Mouse (Mus musculus) embryo, embryonic 11.5 days (tissue): ENCODE measurements around the gene 4930507D05Rik.
"Not testable (repeated sequence)": the region's sequence is repeated elsewhere in the genome, so short reads cannot be mapped to it uniquely, and the experiment has no call there.

Source experiments
- DNase-seq: peaks from one replicate; pipeline ENCODE4 v3.0.0-alpha.2; 2012; ENCODE audit warnings: low read depth, low spot score

Gene 4930507D05Rik

GRCm38 (mm10) chr10:62449364-62450279 lies at the start of gene 4930507D05Rik, which contains the start of gene Supv3l1:
Gene 4930507D05Rik, plus strand, starts transcription at chr10:62449489.
Gene Supv3l1, minus strand, starts transcription at chr10:62449738.
- DNase-seq: peak; percentile 85

DNA sequence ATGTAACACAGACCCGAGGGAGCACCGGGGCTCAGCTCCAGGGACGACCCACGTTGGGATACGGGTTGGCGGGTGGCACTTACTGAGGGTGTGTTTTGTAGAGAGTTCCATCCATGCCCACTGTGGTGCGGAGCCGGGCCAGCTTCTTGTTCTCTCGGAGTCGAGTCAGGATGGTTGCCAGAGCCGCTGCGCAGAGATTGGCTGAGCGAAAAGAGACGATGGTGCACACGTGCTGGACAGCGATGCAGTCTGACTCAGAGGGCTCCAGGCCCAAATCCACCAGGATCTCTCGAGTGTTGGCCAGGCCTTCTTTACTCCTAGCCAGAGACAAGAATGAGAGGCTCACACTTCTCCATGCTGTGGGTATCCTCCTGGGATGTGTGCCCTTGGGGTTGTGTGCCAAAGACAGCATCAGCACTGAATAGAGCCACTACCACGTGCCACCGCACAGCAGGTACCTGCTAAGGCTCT lies 47.6 kb upstream of the 4930507D05Rik start:
- no peak for DNase-seq

DNA sequence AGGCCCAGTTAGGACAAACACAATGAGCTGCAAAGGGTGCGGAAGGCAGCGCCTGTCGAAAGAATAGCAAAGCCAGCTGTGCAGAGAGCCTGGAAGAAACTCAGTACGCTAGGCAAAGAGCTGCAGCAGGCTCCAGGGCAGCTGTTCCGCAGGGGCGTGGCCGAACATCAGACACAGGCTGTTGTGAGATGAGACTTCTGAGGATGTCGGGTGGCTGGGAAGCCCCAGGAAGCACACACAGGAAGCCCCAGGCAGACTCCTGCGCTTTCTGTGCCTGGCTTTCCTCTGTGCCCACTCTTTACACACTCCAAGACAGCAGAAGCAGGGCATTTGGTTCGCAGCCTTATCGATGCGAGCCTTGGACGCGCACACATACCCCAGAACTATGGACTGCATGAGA lies 44.4 kb upstream of the 4930507D05Rik start:
- DNase-seq: no peak

DNA sequence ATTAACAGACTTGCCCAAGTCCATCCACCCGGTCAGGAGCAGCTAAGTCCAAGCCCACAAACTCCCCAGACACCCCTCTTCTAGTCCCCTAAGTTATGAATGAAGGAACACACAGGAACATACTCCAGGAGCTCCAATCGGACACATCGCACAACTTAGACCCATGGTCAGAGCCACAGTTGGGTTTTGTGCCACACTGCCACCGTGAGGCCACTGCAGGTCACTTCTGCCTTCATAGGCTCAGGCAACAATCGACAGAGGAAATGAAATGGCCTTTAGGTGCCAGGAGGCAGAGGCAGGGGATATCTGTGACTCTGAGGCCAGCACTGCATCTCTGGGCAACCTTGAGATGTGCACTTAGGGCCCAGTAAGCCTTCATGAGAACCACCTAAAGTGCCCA lies 38.3 kb upstream of the 4930507D05Rik start:
- peak; percentile 42 for DNase-seq

GRCm38 (mm10) chr10:62411431-62412410 lies 37.6 kb upstream of the 4930507D05Rik start:
- no peak for DNase-seq

- no peak for DNase-seq
Measured at GRCm38 (mm10) chr10:62412906-62413605, 36.2 kb upstream of the 4930507D05Rik start.

- no peak for DNase-seq
Measured at GRCm38 (mm10) chr10:62413606-62413982, 35.7 kb upstream of the 4930507D05Rik start.

DNA sequence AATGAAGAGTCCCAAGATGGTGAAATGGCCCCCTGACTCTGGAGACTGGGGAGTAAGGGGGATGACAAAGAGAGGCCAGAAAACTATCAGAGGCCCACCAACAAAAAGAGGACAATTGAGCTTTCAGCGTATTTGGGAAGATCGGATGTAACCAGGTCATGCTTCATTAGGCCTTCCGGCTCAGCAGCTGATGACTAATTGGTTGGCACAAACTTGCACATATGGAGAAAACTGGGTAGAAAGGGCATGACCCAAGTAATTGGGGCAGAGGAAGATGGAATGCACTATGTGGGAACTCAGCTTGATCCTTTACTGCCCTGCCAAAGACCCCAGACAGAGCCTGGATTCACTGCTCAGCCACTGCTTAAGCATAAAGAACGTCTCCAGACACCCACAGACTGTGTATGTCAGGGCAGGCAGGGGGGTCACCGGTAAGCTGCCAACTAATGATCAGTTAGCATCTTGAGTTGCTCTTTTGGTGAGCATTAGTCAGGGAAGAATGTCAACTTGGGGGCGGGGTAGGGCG lies 30.4 kb upstream of the 4930507D05Rik start:
- DNase-seq: no peak

- no peak for DNase-seq
Measured at GRCm38 (mm10) chr10:62419422-62419821, 29.9 kb upstream of the 4930507D05Rik start.

DNA sequence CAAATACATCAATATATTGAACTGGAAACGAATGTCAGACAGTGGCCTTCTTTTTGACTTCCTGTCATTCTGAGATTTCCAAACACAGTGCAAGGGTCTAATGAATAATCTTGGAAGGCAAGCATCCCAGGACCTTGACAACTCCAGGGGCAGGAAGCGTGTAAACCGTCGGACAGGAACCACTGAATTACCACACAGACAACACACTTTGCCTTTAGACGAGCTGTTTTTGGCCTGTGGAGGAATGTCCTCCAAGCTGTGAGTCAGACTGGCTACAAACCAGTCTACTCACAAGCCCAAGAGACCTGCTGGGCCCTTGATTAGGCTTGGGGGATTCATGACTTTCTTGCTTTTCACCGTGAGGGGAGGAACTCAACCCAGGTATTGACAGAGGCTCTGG lies 28.9 kb upstream of the 4930507D05Rik start:
- no peak for DNase-seq

GRCm38 (mm10) chr10:62421127-62421526 lies 28.2 kb upstream of the 4930507D05Rik start:
- no peak for DNase-seq

DNA sequence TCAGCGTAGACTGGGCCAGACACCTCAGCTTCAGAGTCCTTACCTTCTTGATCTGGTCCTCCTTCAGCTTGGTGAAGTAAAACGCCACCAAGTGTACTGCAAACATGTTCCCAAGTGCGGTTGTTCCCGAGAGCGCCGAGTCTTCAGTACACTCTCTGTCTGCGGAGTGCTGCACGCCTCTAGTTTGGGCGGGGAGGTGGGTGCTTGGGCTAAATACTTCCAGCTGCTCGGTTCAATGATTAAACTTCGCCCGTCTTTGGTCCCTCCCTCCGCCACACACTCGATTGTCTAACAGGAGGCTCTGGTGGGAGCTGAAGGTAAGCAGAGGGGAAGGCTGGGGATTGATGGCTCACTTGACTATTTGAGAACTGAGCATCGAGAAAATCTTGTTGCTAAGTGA lies 27.0 kb upstream of the 4930507D05Rik start, which contains the start of gene Hkdc1:
TSS of gene Hkdc1 (minus strand) at position 237 of the 400 bp plus-strand sequence.
- DNase-seq: no peak

DNA sequence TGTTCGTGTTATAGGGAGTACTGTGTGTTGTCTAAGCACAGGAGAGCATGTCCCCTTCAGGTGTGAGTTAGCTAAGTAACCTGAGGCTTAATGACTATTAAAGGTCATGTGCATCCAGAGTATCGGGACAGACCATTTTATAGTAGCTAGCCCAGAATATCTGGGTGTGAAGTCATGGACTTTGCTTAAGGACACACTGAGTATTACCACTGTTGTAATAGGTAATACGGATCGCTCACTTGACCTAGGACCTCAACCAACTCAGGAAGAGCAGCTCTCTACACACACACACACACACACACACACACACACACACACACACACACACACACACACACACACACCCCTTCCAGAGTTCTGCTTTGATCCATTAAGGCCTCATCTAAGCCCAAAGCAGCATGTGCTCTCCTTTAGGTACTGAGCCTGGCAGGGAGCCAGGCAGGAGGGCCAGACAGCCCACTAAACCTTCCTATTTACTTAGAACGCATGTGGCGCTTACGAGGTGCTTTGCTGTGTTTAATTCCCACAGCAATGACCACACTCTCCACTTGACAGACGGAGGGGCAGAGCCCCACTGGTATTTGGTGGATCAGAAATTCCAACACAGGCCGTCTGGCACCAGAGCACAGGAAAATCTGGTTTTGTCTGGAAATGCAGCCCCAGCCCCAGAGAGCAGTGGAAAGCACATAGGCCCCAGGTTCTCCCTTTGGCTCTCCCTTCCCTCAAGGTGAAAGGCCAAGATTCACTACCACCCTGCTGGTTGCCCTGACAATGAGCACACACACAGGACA lies 24.0 kb upstream of the 4930507D05Rik start:
- DNase-seq: no peak

- DNase-seq: no peak
Measured at GRCm38 (mm10) chr10:62430427-62430826, 18.9 kb upstream of the 4930507D05Rik start.

- no peak for DNase-seq
Measured at GRCm38 (mm10) chr10:62450280-62450640, 971 bp downstream of the 4930507D05Rik start.

- not testable (repeated sequence) for DNase-seq
Measured at GRCm38 (mm10) chr10:62452001-62452400, 2.7 kb downstream of the 4930507D05Rik start.

DNA sequence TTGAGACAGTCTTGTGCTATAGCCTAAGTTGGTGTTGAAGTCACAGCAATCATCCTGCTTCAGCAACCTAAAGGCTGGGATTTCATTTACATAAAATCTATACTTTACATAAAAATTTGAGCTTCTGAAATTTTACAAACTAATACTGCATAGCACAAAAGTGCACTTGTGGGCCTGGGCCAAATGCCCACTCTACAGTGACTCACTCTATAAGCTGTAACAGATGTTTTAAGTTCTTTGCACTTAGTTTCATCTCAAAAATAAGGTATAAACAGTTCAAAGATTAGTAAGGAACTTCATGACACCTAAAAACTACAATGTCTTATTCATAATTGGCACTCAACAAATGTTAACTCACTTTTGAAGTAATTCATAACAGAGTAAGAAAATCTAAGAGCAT lies 12.0 kb downstream of the 4930507D05Rik start:
- DNase-seq: no peak

- DNase-seq: no peak
Measured at GRCm38 (mm10) chr10:62469736-62470135, 20.4 kb downstream of the 4930507D05Rik start.

DNA sequence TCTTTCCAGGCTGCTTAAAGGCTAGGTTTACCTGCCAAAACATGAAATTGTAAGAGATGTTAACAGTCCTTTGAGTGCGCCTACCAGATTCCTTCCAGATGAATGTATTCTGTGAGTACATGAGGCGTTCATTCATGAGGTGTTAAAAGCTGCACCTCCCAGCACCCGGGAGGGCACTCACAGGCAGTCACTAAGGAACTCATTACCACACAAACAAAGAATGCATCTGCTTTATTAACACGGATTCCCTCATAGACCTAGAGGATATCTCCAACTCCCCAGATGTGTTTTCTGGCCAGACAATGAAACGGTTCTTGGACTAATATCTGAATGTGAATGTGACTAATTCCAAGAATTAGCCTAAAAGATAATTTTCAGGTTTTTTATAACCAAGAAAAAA lies 21.8 kb downstream of the 4930507D05Rik start:
- no peak for DNase-seq

GRCm38 (mm10) chr10:62474944-62475343 lies 25.7 kb downstream of the 4930507D05Rik start:
- no peak for DNase-seq
